17 mouse cellular contexts compared by ENCODE assay signal in the genomic region with DNA sequence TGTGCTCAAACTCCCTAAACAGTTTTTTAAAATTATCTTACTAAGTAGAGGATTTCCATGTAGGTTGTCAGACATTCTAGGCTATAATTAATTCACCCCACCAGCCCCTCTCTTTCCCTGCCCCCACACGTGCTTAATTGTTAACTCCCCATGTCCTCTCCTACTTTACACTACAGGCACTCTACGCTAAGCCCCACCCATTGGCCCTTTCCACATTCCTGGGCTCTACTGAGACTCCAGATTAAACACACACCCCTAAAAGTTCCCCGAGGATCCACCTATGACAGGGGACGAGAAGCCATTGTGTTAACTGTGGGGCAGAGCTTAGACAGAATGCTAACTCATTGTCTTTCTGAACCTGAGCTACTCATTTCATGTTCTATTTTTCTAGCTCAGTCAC.
"Had no signal": no experiment of that assay in that cellular context is flagged by ENCODE, and none has a peak within 500 bp of the region (broad histone marks: within the 10 kb centered on the region; RNA-seq: fewer than 3 reads in every experiment).

No protein-coding gene starts in this region.

- DNase-seq: kidney, adult 8-10 months; kidney, postnatal 36 days; liver; liver, embryonic 13.5 days; liver, postnatal 0 days; retina, postnatal 1 day; right cerebral cortex, postnatal 4 days; thymus, adult 2 months; thymus, postnatal 25 days had no signal

- H3K27ac ChIP-seq: intestine, embryonic 15.5 days; layer of hippocampus, adult 2 months; limb, embryonic 12.5 days; liver, embryonic 13.5 days; midbrain, embryonic 15.5 days; neural tube, embryonic 12.5 days; stomach, embryonic 15.5 days had no signal

- H3K27me3 ChIP-seq: intestine, embryonic 15.5 days; limb, embryonic 12.5 days; liver, embryonic 13.5 days; megakaryocyte, embryonic 14.5 days; midbrain, embryonic 15.5 days; neural tube, embryonic 12.5 days; stomach, embryonic 15.5 days had no signal

- H3K9me3 ChIP-seq: intestine, embryonic 15.5 days; limb, embryonic 12.5 days; liver, embryonic 13.5 days; midbrain, embryonic 15.5 days; neural tube, embryonic 12.5 days; stomach, embryonic 15.5 days had no signal

- H3K4me2 ChIP-seq: intestine, embryonic 15.5 days; limb, embryonic 12.5 days; liver, embryonic 13.5 days; midbrain, embryonic 11.5 days; midbrain, embryonic 15.5 days; neural tube, embryonic 12.5 days; stomach, embryonic 15.5 days had no signal

- H3K9ac ChIP-seq: intestine, embryonic 15.5 days; limb, embryonic 12.5 days; liver, embryonic 13.5 days; liver, postnatal 0 days; midbrain, embryonic 15.5 days; neural tube, embryonic 12.5 days; stomach, embryonic 15.5 days had no signal

- ATAC-seq: intestine, embryonic 15.5 days; liver, postnatal 0 days; midbrain, embryonic 15.5 days had no signal

- H3K36me3 ChIP-seq: intestine, embryonic 15.5 days; limb, embryonic 12.5 days; liver, embryonic 13.5 days; midbrain, embryonic 15.5 days; neural tube, embryonic 12.5 days; stomach, embryonic 15.5 days had no signal

- H3K4me1 ChIP-seq: intestine, embryonic 15.5 days; limb, embryonic 12.5 days; liver, embryonic 13.5 days; megakaryocyte, embryonic 14.5 days; midbrain, embryonic 15.5 days; neural tube, embryonic 12.5 days; stomach, embryonic 15.5 days had no signal

- H3K4me3 ChIP-seq: intestine, embryonic 15.5 days; layer of hippocampus, adult 2 months; limb, embryonic 12.5 days; liver, embryonic 13.5 days; megakaryocyte, embryonic 14.5 days; midbrain, embryonic 15.5 days; neural tube, embryonic 12.5 days; stomach, embryonic 15.5 days had no signal
